Mouse (Mus musculus) left cerebral cortex, postnatal 36 days (tissue): Measurements from ENCODE around the gene Jam2. TPM values are rescaled to one million over a fixed set of nuclear protein-coding genes. Genes with fewer than 3 reads are reported as not detected.
A peak's percentile ranks its signal among the peaks of the same experiment; 100 is the strongest.

Experiments used
- DNase-seq, 2 experiments: peaks; one replicate each; pipeline ENCODE4 v3.0.0; 2021 to 2022; ENCODE audit warnings: low spot score in 2 of 2, mixed read lengths in 1 of 2
- intact Hi-C: fragments of 180-260 bp; cut with DNase I; formaldehyde crosslinking; loops from one replicate; pipeline ENCODE4 v1.15.1; 2025
- total RNA-seq, 2 experiments: library from RNA; stranded (reverse); gene quantifications; 2 replicates each; pipeline ENCODE4 v1.2.3; 2021

Jam2 gene
- total RNA-seq, 2 experiments from 2014 or later, result 25.3 TPM

DNA sequence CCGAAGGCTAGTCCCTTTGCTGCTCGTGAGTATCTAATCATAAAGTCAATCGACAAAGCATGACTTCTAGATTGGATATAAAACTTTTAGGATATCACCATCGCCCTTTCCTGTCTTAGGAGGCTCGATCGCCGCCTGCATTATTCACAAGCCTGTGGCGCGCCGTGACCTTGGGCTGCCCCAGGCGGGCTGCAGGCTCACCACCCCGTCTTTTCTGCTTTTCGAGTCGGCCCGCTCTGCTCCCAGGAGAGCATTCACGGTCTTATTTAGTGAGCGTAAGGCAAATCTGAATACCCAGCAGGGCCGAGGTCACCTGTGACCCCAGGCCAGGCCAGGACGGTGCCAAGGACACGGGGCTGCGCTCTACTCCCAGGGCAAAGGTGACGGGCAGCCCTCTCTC, 60.4 kb downstream of the Jam2 start:
- intact Hi-C loops, result loop anchor here (2.0 to 5.0 kb wide), 2 partner anchors 97 to 338 kb away; partner anchors contain the start of genes App and Mrpl39
- no peak for DNase-seq

DNA sequence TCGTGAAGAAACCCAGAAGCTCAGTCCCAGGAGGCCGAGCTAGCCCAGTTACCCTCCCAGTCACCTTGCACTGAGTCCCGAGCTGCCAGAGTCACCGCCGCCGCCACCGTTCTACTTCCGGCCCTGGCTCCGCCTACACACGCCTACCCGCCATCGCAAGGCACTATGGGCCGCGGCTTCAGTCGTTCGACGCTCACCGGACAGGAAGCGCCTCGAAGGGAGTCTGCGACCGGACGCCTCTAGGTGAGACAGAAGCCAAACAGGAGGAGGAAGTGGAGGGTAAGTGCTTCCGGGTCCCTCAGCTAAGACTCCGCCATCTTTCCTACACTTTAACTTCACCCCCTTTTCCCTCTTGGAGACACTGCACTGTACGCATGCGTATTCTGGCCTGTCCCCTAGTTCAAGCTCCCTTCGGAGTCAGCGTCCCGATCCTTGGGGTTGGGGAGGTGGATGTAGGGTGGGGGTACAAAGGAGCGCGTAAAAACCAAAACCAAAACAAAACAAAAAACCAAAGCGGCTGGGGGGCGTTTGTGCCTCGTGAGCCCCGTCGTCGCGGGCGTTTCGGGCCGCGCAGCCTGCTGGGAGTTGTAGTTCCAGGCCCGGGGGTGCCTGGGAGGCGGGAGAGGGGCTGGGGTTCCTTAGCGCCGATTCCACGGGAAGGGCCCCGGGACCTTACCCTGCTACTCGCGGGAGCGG, 61.0 kb downstream of the Jam2 start, which contains the start of gene Gabpa:
Gabpa (plus strand) TSS at position 181 of the 696 bp plus-strand sequence.
- peak; percentile 92 to 93 for DNase-seq
- intact Hi-C loops, result loop anchor here (2.0 to 5.0 kb wide), 2 partner anchors 98 to 338 kb away; partner anchors contain the start of genes App and Mrpl39

DNA sequence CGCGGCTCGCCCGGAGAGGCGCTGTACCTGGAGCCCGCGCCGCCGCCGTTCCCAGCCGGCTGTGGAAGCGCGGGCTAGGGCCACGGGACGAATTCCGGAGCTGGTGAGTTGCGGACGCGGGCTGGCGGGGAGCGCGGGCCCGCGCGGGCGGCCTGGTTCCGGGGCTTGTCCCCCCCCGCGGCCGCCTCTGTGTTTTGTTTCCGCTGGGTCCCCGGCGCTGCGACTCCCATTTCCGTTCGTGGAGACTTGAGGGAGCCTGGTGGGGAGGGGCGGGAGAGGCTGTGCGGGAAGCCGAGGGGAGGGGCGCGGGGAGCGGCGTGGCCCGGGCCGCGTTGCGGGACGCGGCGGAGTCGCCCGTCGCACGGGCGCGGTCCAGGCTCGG, 61.5 kb downstream of the Jam2 start, which contains the start of gene Atp5j:
Atp5j (minus strand) TSS at position 185 of the 382 bp plus-strand sequence.
- peak; percentile 88 to 89 for DNase-seq
- intact Hi-C loops, result loop anchor here (2.0 kb wide), 1 partner anchor 337 kb away; the partner anchor contains the start of gene App

DNA sequence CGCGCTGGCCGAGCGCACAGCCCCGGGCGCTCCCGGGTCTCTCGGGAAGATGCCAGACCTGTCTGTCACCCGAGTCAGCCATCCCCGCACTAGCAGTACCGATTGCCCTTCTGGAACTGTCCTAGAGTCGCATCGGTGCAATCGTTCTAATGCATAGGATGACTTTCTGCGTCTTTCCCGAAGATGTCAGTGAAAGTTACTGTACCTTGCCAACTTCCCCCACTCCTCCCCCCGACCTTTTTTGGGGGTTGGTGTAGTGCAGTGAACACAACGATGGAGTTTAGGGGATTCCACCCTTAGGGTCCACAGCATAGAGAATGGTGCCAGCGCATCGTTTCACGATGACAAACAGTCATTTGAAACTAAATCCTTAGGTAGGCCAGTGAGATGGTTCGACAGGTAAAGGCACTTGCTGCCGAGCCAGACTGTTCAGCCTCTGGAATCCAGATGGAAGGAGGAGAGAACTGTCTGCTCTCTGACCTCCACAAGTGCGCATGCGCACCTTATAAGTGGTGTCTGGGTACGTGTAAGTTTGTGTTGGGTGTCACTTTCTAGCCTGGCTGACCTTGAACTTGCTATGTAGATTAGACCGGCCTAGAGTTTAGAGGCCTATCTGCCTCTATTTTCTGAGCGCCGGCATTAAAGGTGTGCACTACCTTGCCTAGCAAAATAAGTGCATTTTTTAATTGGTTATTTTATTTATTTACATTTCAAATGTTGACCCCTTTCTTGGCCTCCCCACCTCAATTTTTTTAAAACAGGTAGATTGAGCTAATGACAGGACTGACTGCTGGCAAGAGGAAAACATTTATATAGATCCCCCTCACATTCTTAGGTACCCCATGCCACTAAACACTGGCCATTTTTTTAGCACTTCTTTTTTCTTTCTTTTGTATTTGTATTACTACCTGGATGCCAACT, 62.2 kb downstream of the Jam2 start:
- intact Hi-C loops, result loop anchor here (2.0 kb wide), 1 partner anchor 337 kb away; the partner anchor contains the start of gene App
- DNase-seq, result peak in 1 of 2 experiments; percentile 65

DNA sequence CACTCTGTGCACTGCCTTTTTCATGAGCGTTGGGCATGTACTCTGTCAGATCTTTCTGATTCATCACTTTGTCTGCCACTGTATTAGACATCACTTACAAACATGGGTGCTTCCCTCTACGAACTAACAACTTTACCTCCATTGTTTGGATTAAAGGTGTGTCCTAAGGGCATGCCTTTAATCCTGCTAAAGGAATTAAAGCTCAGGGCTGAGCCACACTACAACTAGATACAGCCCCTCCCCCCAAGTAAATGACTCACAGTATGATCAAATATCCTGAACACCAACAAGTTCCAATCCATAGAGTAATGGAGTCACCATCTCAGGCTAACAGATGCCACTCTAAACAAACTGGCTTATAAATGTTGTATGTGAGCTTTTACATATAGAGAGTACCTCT, 64.7 kb downstream of the Jam2 start:
- DNase-seq, result no peak
- intact Hi-C loops, result no loop called here

DNA sequence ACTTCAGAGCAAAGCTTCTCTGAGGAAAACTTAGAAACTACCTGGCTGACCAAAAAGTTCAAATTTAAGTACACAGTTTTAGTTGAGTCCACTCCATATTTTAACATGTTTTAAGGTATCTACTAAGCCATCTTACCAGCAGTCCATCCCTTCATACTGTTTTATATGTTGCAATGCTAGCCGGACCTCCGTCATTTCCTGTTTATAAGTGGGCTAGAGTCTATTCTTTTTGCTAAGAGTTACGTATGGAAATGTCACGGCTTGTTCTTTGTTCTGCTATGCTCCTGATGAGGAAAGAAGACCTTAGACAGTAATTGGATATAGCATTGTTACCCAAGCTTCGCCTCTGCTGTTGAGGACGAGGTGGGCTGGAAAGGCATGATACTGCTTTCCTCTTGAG, 79.6 kb downstream of the Jam2 start:
- DNase-seq, result no peak
- intact Hi-C loops, result no loop called here

DNA sequence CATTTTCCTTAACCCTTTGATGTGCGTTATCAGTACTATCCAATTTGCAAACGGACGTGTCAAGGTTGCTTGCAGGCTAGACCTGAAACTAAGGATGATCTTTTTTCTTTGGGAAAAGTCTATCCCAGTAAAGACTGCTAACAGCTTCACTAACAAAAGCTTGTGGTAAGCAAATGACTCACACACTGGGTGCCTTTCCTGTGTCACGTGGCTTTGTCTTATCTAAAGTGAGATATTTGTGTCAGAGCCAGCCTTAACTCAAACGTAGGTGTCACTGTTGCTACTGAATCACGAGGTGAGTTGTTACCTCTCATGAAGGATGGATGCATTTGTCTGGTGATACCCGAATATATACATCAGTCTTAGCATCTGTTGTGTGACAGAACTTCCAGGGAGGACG, 90.7 kb downstream of the Jam2 start:
- DNase-seq, result no peak
- intact Hi-C loops, result no loop called here

DNA sequence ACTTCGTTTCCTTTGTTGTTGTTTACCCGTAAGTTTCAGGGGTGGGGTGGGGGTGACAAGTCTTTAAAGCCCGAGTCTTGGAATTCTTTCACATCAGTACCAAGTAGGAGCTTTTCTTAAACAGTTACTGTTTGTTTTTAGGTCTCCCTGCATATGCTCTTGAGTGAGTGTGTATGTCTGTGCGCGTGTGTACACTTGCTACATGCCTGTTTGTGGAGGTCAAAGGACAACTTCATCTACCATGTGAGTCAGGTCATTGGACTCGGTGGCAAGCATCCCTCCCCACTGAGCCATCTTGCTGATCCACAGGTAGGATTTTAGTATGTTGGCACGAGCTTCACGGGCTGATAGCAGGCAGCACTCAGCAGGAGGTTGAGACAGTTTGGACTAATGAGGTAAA, 99.9 kb downstream of the Jam2 start:
- intact Hi-C loops, result no loop called here
- DNase-seq, result no peak

DNA sequence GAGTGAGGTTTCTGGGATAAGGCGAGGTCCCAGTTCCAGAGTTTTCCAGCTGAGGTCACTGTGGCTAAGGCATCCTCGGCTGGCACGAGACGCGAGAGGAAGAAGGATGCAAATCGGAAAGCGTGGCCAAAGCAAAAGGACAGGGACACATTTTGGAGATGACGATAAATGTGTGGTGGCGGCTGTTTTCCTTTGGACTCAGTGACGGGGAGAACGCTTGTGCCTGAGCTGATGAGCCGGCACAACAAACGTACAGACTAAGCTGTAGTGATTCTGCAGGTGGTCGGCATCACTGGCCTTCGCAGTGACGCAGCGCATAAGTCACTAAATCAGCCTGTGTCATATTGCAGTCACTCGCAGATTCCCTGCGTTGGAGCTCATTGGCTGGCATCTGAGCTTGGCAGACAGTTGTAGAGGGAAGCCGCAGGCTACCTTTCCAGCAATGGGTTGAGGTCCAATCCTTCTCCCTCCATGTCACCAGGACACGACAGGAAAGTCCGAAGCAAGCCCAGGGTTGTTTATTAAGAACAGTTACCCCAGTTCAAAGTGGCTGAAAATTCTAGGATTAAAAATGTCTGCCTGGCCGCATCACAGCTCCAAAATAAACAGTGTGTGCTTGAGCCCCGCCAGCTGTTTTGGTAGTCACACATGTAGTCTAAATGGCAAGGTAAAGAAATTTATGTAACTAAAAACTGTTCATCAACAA, 101.2 kb downstream of the Jam2 start:
- DNase-seq, result peak; percentile 48 to 64
- intact Hi-C loops, result loop anchor here (5.0 kb wide), 1 partner anchor 802 kb away; no protein-coding TSS in a partner anchor

Other genes starting within 250 kb of the Jam2 start
- 10 to 100 TPM; 17.9 to 22.3 TPM for gene Mrpl39, start 38.4 kb upstream of the Jam2 start, total RNA-seq
- gene Gabpa, start 60.8 kb downstream of the Jam2 start, total RNA-seq, result 10 to 100 TPM; 16.4 to 24.0 TPM
- 100 to 1,000 TPM; 366 to 378 TPM for gene Atp5j, start 61.5 kb downstream of the Jam2 start, total RNA-seq